Mouse (Mus musculus) liver (tissue): ENCODE results near the gene Gm17469.
"Not testable (repeated sequence)": the region's sequence is repeated elsewhere in the genome, so short reads cannot be mapped to it uniquely, and the experiment has no call there.

Experiments
- DNase-seq: peaks from one replicate; pipeline ENCODE4 v3.0.0-alpha.2; 2020; ENCODE audit warnings: mixed read lengths

Gene Gm17469

DNA sequence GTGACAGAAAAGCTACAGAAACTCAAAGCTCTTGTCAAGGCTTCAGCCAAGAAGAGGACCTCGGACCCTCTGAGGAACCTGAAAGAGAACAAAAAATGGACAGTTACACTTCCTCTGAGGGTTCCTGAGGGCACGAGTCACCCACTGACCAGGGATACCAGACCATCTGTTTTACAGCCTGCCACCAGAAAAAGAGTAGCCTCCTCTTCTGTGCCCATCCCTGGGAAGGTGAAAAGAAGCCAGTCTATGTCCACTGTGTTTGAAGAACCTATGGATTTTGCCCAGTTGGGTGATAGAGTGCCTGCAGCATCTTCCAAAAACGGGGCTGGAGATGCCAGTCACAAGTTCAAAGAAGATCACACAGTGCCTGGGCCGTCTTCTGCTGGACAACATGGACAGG is at the start of gene Gm17469:
TSS of gene Gm17469 (plus strand) at position 301 of the 400 bp plus-strand sequence.
- DNase-seq = not testable (repeated sequence)
